Mouse (Mus musculus): ENCODE results near the gene Fam53a. TPM values are rescaled to one million over a fixed set of nuclear protein-coding genes. Genes with fewer than 3 reads are reported as not detected.

The Fam53a gene
- polyA plus RNA-seq, 1 experiment: not detected

DNA sequence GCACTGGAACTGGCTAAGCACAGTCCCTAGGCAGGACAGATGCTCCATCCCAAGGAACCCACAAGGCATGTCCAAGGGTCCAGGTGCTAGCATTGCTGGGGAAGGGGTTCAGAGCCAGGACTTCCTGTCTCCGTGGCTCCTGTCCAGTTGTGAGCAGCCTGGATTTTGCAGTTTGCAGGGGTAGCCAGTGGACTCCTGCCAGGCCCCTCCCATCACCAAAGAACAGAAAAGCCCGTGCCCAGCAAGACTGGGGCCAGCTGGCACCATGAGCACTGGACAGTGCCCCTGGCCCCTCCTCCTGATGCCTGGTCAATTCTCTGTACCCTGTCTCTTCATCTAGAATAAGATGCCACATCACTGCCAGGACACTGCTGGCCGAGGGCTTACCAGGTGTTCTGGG is 41.4 kb downstream of the Fam53a start:
- 57% methylated on average over 3 of the region's 3 CpGs for WGBS
- no peak overlapping the region for H3K4me3 ChIP-seq (ENCODE audit: insufficient read depth, low read depth, low read length)
- no peak overlapping the region for H3K27ac ChIP-seq (ENCODE audit: insufficient read depth, low read depth, low read length)
- H3K4me1 ChIP-seq (ENCODE audit: control insufficient read depth, insufficient read depth, low read length): no peaks in the 10 kb centered on the region
- TF ChIP-seq CTCF (IDR thresholded peaks at IDR 0.05; ENCODE audit: insufficient read depth, low read depth, low read length) (no peak), POLR2A (IDR thresholded peaks at IDR 0.05; ENCODE audit: insufficient read depth, low read depth, low read length) (no peak)

DNA sequence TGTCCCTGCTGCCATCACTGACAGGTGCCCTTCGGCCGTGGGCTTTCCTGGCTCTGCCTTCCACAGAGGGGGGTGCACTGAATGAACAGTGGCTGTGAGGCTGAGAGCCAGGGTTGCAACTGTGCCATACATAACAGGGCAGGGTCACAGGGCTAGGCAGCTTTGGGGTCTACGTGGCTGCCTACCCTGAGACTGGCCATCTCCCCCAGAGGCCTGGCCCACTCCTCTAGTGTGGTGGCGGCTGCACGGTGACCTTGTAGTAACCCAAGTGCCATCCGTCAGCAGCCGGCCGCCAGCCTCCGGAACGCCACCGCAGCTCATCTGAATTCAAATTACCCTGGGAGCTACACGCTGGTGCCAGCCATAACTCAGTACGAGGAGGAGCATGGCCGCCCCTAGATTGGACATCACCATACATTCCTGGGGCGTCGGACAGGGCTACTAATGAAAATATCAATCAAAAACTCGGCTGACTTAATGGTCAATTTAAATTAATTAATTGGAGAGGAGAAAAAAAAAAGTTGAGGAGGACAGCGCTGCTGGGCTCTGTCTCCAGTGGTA is 41.9 kb downstream of the Fam53a start:
- 65% methylated on average over 18 of the region's 18 CpGs for WGBS
- Histone ChIP-seq H3K4me1 (ENCODE audit: control insufficient read depth, insufficient read depth, low read length) (no peaks in the 10 kb centered on the region), H3K4me3 (ENCODE audit: insufficient read depth, low read depth, low read length) (no peak overlapping the region), H3K27ac (ENCODE audit: insufficient read depth, low read depth, low read length) (no peak overlapping the region)
- TF ChIP-seq POLR2A (IDR thresholded peaks at IDR 0.05; ENCODE audit: insufficient read depth, low read depth, low read length): no peak

DNA sequence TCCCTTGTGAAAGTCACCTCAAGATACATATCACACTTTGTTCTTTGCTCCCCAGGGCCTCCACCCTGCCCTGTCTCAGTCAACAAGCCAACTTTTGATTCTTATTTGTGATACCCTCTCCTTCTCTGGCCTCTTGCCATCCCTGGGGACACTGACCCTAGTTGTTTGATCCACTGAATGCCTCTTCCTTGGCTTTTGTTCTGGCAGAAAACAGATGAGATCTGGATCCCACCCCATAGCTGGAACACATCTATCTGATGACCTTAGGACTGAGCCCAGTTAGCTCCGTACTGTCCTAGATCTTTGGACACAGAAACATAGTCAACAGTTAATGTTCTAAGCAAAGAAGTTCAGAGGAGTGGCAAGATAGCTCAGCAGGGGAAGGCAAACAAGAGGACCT is 49.1 kb downstream of the Fam53a start:
- no peaks in the 10 kb centered on the region for H3K4me1 ChIP-seq (ENCODE audit: control insufficient read depth, insufficient read depth, low read length)
- H3K4me3 ChIP-seq (ENCODE audit: insufficient read depth, low read depth, low read length): no peak overlapping the region
- no peak overlapping the region for H3K27ac ChIP-seq (ENCODE audit: insufficient read depth, low read depth, low read length)
- WGBS: 91% methylated on average over 1 of the region's 1 CpGs
- TF ChIP-seq POLR2A (IDR thresholded peaks at IDR 0.05; ENCODE audit: insufficient read depth, low read depth, low read length) (no peak), CTCF (IDR thresholded peaks at IDR 0.05; ENCODE audit: insufficient read depth, low read depth, low read length) (no peak)

DNA sequence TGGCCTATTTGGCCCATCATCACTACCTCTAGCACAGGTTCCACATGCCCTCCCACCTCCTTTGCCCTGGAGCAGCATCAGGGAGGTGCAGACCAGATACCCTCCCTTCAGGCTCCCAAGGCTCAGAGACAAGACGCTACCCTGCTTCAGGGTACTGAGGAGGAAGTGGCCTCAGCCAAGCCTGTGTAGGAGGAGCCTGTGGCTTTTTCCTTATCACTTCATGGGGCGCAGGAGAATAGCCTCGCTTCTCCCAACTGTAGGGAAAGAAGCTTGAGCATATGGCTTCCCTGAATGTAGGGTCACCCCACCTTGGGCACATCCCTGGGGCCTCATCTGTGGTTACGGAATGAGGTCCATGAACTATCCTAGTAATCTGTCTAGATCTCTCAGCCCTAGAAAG is 55.2 kb downstream of the Fam53a start:
- H3K4me3 ChIP-seq (ENCODE audit: insufficient read depth, low read depth, low read length): no peak overlapping the region
- no peak overlapping the region for H3K27ac ChIP-seq (ENCODE audit: insufficient read depth, low read depth, low read length)
- WGBS: 91% methylated on average over 4 of the region's 4 CpGs
- no peak for TF ChIP-seq POLR2A (IDR thresholded peaks at IDR 0.05; ENCODE audit: insufficient read depth, low read depth, low read length)
- TF ChIP-seq CTCF (IDR thresholded peaks at IDR 0.05; ENCODE audit: insufficient read depth, low read depth, low read length): no peak
- no peaks in the 10 kb centered on the region for H3K4me1 ChIP-seq (ENCODE audit: control insufficient read depth, insufficient read depth, low read length)

DNA sequence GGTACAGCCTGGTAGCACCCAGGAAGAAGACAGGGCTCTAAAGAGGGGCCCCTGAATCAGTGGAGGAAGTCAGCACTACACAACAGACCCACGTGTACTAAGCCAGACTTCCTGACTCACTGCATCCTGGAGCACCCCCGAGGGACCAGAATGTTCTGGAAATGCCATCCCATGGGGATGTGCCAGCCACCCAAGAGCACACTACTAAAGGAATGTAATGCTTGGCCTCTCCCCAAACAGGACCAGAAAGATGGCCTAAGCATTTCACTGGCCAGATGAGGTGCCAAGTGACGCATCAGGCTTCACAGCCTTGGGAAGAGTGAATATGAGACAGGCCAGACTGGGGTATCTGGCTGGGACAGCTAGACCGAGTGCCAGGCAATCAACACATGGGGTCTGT is 63.5 kb downstream of the Fam53a start:
- WGBS: 85% methylated on average over 4 of the region's 4 CpGs

DNA sequence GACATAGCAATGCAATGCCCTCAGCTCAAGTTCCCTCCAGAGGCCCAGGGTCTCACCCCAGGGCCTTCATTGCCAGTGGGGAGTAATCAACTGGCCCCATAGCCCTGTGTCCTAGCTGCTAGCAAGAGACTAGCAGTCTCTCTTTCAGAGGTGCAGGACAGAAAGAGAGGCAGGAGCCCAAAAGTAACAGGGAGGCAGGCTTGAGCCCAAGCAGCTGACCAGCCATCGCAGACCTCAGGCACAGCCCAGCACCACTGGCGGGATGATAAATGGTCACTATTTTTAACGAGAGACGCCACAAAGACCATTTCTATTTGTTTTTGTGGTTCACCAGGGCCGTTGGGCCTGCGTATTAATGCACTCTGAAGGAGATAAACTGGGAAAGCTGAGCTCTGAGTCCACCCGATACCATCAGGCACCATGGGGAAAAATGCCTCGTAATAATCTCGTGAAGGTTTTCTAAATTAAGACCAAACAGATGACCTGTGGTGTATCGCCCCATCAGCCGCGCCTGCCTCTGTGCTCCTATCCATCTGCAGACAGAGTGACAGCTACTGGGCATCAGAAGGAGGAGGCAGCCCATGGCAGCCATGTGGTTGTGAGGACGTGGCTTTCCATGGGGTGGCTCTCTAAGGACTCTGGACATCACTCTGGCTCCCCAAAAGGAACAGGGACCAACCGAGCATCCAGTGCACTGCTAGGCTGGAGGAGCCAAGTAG is 73.0 kb downstream of the Fam53a start:
- Histone ChIP-seq H3K4me3 (ENCODE audit: insufficient read depth, low read depth, low read length) (no peak overlapping the region), H3K27ac (ENCODE audit: insufficient read depth, low read depth, low read length) (no peak overlapping the region), H3K4me1 (ENCODE audit: control insufficient read depth, insufficient read depth, low read length) (peaks cover 3% of the 10 kb centered on the region; the same call in 1 of the 2 replicates)
- no peak for TF ChIP-seq POLR2A (IDR thresholded peaks at IDR 0.05; ENCODE audit: insufficient read depth, low read depth, low read length)
- WGBS: 88% methylated on average over 14 of the region's 14 CpGs

More for the DNA sequence above, 63.5 kb downstream of the Fam53a start:
- no peak for TF ChIP-seq CTCF (IDR thresholded peaks at IDR 0.05; ENCODE audit: insufficient read depth, low read depth, low read length)
- no peak for TF ChIP-seq POLR2A (IDR thresholded peaks at IDR 0.05; ENCODE audit: insufficient read depth, low read depth, low read length)
- Histone ChIP-seq H3K27ac (ENCODE audit: insufficient read depth, low read depth, low read length) (no peak overlapping the region), H3K4me1 (ENCODE audit: control insufficient read depth, insufficient read depth, low read length) (no peaks in the 10 kb centered on the region), H3K4me3 (ENCODE audit: insufficient read depth, low read depth, low read length) (no peak overlapping the region)

Other genes with a start within 250 kb of the Fam53a start
- not detected in 2 replicates for gene Nkx1-1, start 195.7 kb downstream of the Fam53a start, polyA plus RNA-seq (2012; ENCODE audit: insufficient read depth, insufficient read length, low replicate concordance, missing spikeins)
- not detected in 2 replicates for gene Gm9903, start 290 bp upstream of the Fam53a start, polyA plus RNA-seq (2012; ENCODE audit: insufficient read depth, insufficient read length, low replicate concordance, missing spikeins)
- not detected in 2 replicates for gene Slbp, start 22.9 kb upstream of the Fam53a start, polyA plus RNA-seq (2012; ENCODE audit: insufficient read depth, insufficient read length, low replicate concordance, missing spikeins)
- not detected in 2 replicates for gene Tacc3, start 28.5 kb upstream of the Fam53a start, polyA plus RNA-seq (2012; ENCODE audit: insufficient read depth, insufficient read length, low replicate concordance, missing spikeins)
- gene Tmem129, start 28.8 kb upstream of the Fam53a start, polyA plus RNA-seq (2012; ENCODE audit: insufficient read depth, insufficient read length, low replicate concordance, missing spikeins): not detected in 2 replicates
- not detected in 2 replicates for gene Fgfr3, start 92.0 kb upstream of the Fam53a start, polyA plus RNA-seq (2012; ENCODE audit: insufficient read depth, insufficient read length, low replicate concordance, missing spikeins)
- gene Letm1, start 153.2 kb upstream of the Fam53a start, polyA plus RNA-seq (2012; ENCODE audit: insufficient read depth, insufficient read length, low replicate concordance, missing spikeins): not detected in 2 replicates
- gene Nsd2, start 191.1 kb upstream of the Fam53a start, polyA plus RNA-seq (2012; ENCODE audit: insufficient read depth, insufficient read length, low replicate concordance, missing spikeins): 362 and 366 TPM in 2 replicates

Data from olfactory bulb, adult 2 months (tissue).